Mouse (Mus musculus) heart, adult 2 months (tissue): Measurements from ENCODE around the gene Pwp2.

Experiments
- CTCF ChIP-seq: fragments of 200-600 bp; IDR thresholded peaks from 2 replicates; pipeline ENCODE4 v1.8.1; 2022; ENCODE audit warnings: antibody characterized with exemption, mild to moderate bottlenecking, moderate library complexity
- EP300 ChIP-seq: fragments of 200-500 bp; IDR thresholded peaks from 2 replicates; pipeline ENCODE4 v1.6.1; 2011; ENCODE audit warnings: low read depth, low read length, control low read depth; ENCODE audit not compliant: insufficient read depth
- POLR2A ChIP-seq: fragments of 200-500 bp; IDR thresholded peaks from 2 replicates; pipeline ENCODE4 v1.6.1; 2011; ENCODE audit warnings: mild to moderate bottlenecking, low read depth, low read length, control low read depth; ENCODE audit not compliant: insufficient read depth

DNA sequence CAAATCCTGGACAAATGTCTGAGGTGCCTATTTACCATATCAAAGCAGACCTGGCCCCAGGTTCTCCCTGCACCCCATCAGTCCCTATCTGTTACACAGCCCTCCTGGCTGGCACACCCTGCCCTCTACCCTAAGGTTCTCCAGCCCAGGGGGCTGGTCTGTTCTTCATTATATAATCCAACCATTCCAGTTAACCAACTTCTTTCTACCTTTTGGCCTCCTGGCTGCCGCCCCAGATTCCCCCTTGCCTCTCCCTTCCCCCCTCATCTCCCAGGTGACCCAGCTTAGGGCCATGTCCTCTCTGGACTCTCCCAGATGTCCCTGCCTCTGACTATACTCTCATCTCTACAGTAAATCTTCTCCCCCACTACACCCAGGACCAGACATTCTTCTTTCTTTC lies 57.0 kb downstream of the Pwp2 start:
- TF ChIP-seq POLR2A, result no peak
- TF ChIP-seq CTCF, result no peak
- no peak for TF ChIP-seq EP300
